Mouse (Mus musculus) heart, embryonic 16.5 days (tissue): ENCODE results near the gene Olfr1016. TPM values are rescaled to one million over a fixed set of nuclear protein-coding genes. Genes with fewer than 3 reads are reported as not detected.

ENCODE experiments used
- ATAC-seq: fragments of 200-750 bp; cut with Nextera tagmentation; replicated peaks from 2 replicates; pipeline ENCODE4 v1.8.0; 2017; ENCODE audit warnings: moderate number of reproducible peaks; ENCODE audit not compliant: insufficient read depth, low FRiP score; ENCODE audit errors: extremely low read depth
- H3K27ac ChIP-seq: fragments of 300-500 bp; sonication (generic); 2 replicates; pipeline ENCODE4 v1.5.1; 2014; ENCODE audit warnings: mild to moderate bottlenecking, low read length, control low read depth, moderate library complexity
- H3K27me3 ChIP-seq: fragments of 300-500 bp; sonication (generic); 2 replicates; pipeline ENCODE4 v1.6.1; 2014; ENCODE audit warnings: low read length, mixed read lengths; ENCODE audit not compliant: control insufficient read depth, insufficient read depth
- H3K36me3 ChIP-seq: fragments of 300-500 bp; sonication (generic); 2 replicates; pipeline ENCODE4 v1.6.1; 2014; ENCODE audit not compliant: control insufficient read depth, insufficient read depth
- H3K4me1 ChIP-seq: fragments of 300-500 bp; sonication (generic); 2 replicates; pipeline ENCODE4 v1.6.1; 2014; ENCODE audit warnings: low read length, mixed read lengths; ENCODE audit not compliant: control insufficient read depth, insufficient read depth
- H3K4me2 ChIP-seq: fragments of 300-500 bp; sonication (generic); 2 replicates; pipeline ENCODE4 v1.6.1; 2014; ENCODE audit warnings: low read depth, mild to moderate bottlenecking, control low read depth, low read length
- H3K4me3 ChIP-seq: fragments of 300-500 bp; sonication (generic); 2 replicates; pipeline ENCODE4 v1.5.1; 2014; ENCODE audit warnings: mild to moderate bottlenecking, control low read depth, low read length
- H3K9ac ChIP-seq: fragments of 300-500 bp; sonication (generic); 2 replicates; pipeline ENCODE4 v1.6.1; 2014; ENCODE audit warnings: low read length, control low read depth
- H3K9me3 ChIP-seq: fragments of 300-500 bp; sonication (generic); replicated peaks from 2 replicates; pipeline ENCODE4 v1.6.1; 2016; ENCODE audit warnings: low read length; ENCODE audit not compliant: control insufficient read depth
- WGBS: fragments of 180-500 bp; shearing (Covaris S2); extraction: QIAGEN DNeasy Blood & Tissue Kit; methylation state at CpG from one replicate; pipeline ENCODE4 v1.1.7; 2014; 5-methylcytosine and 5-hydroxymethylcytosine counted together
- polyA plus RNA-seq: library from polyadenylated mRNA; unstranded; fragments of >200 nt; fragmentation: Nextera tagmentation; extraction: Ambion mirVana; gene quantifications from 2 replicates; pipeline ENCODE4 v1.2.1, GENCODE M21; 2015

The Olfr1016 gene
- polyA plus RNA-seq, 1 experiment from 2014 or later: not detected

DNA sequence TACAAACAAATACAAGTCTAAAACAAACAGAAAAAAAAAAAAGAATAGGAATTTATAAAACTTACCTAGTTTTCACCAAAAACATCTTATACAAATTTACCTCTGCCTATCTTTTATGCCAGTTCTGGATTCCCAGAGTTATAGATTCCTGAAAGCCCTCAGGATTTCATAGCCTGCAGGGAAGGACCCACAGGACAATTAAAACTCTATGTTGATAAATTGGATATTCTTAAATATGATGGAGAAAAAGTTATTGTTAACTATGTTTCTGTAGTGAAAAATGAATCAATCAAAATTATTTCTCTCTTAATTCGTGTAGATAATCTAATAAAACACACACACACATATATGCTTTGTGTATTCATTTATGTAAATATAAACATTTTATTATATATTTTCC lies 39.7 kb downstream of the Olfr1016 start, which contains the start of gene Olfr1012:
TSS of gene Olfr1012 (minus strand) at position 101 of the 400 bp plus-strand sequence.
- ATAC-seq: no peak
- 55% methylated on average over 1 of the region's 1 CpGs for WGBS
- Histone ChIP-seq H3K4me1 (no peaks in the 10 kb centered on the region), H3K4me3 (no peak within 1 kb of the TSS), H3K9ac (no peak within 1 kb of the TSS), H3K27ac (no peak within 1 kb of the TSS), H3K9me3 (no peaks in the 10 kb centered on the region), H3K4me2 (no peak within 1 kb of the TSS), H3K36me3 (no peaks in the 10 kb centered on the region), H3K27me3 (no peaks in the 10 kb centered on the region)

DNA sequence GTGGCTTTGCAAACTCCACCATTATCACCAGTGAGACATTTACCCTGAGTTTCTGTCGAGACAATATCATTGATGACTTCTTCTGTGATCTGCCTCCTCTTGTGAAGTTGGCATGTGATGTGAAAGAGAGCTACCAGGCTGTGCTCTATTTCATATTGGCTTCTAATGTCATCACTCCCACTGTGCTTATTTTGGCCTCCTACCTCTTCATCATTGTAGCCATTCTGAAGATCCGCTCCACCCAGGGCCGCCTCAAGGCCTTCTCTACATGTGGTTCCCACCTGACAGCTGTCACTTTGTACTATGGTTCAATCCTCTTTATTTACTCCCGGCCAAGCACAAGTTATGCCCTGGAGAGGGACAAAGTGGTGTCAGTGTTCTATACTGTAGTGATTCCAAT lies 48.5 kb downstream of the Olfr1016 start:
- WGBS: 78% methylated on average over 4 of the region's 4 CpGs
- H3K27ac ChIP-seq: no peak overlapping the region
- H3K36me3 ChIP-seq: no peaks in the 10 kb centered on the region
- no peak overlapping the region for H3K9ac ChIP-seq
- no peak for ATAC-seq
- no peak overlapping the region for H3K4me3 ChIP-seq
- no peaks in the 10 kb centered on the region for H3K27me3 ChIP-seq
- no peaks in the 10 kb centered on the region for H3K4me1 ChIP-seq
- no peaks in the 10 kb centered on the region for H3K9me3 ChIP-seq
- H3K4me2 ChIP-seq: no peak overlapping the region

Other genes starting within 250 kb of the Olfr1016 start
- gene Olfr996, start 223.3 kb downstream of the Olfr1016 start, polyA plus RNA-seq: not detected in 2 replicates
- gene Olfr998, start 213.6 kb downstream of the Olfr1016 start, polyA plus RNA-seq: not detected in 2 replicates
- not detected in 2 replicates for gene Olfr1000, start 190.6 kb downstream of the Olfr1016 start, polyA plus RNA-seq
- not detected in 2 replicates for gene Olfr1002, start 151.8 kb downstream of the Olfr1016 start, polyA plus RNA-seq
- gene Olfr154, start 138.1 kb downstream of the Olfr1016 start, polyA plus RNA-seq: not detected in 2 replicates
- not detected in 2 replicates for gene Olfr1006, start 123.8 kb downstream of the Olfr1016 start, polyA plus RNA-seq
- not detected in 2 replicates for gene Olfr1008, start 113.1 kb downstream of the Olfr1016 start, polyA plus RNA-seq
- gene Olfr1009, start 87.1 kb downstream of the Olfr1016 start, polyA plus RNA-seq: not detected in 2 replicates
- not detected in 2 replicates for gene Olfr1012, start 39.8 kb downstream of the Olfr1016 start, polyA plus RNA-seq
- gene Olfr1013, start 35.4 kb downstream of the Olfr1016 start, polyA plus RNA-seq: not detected in 2 replicates
- not detected in 2 replicates for gene Olfr1014, start 29.8 kb downstream of the Olfr1016 start, polyA plus RNA-seq
- not detected in 2 replicates for gene Olfr1015, start 20.5 kb downstream of the Olfr1016 start, polyA plus RNA-seq
- not detected in 2 replicates for gene Olfr1018, start 15.9 kb upstream of the Olfr1016 start, polyA plus RNA-seq
- gene Olfr1019, start 42.9 kb upstream of the Olfr1016 start, polyA plus RNA-seq: not detected in 2 replicates
- gene Olfr1020, start 44.5 kb upstream of the Olfr1016 start, polyA plus RNA-seq: not detected in 2 replicates
- gene Olfr1022, start 66.0 kb upstream of the Olfr1016 start, polyA plus RNA-seq: not detected in 2 replicates
- gene Olfr1023, start 83.1 kb upstream of the Olfr1016 start, polyA plus RNA-seq: not detected in 2 replicates
- not detected in 2 replicates for gene Olfr1024, start 102.5 kb upstream of the Olfr1016 start, polyA plus RNA-seq
- not detected in 2 replicates for gene Olfr1025-ps1, start 112.6 kb upstream of the Olfr1016 start, polyA plus RNA-seq
- gene Olfr1026, start 119.0 kb upstream of the Olfr1016 start, polyA plus RNA-seq: not detected in 2 replicates
- gene Olfr1028, start 147.9 kb upstream of the Olfr1016 start, polyA plus RNA-seq: not detected in 2 replicates
- gene Olfr1029, start 171.4 kb upstream of the Olfr1016 start, polyA plus RNA-seq: not detected in 2 replicates
- gene Olfr1030, start 176.7 kb upstream of the Olfr1016 start, polyA plus RNA-seq: not detected in 2 replicates
- gene Olfr1031, start 187.8 kb upstream of the Olfr1016 start, polyA plus RNA-seq: not detected in 2 replicates
- gene Olfr1032, start 203.0 kb upstream of the Olfr1016 start, polyA plus RNA-seq: not detected in 2 replicates
- gene Olfr1033, start 218.1 kb upstream of the Olfr1016 start, polyA plus RNA-seq: 6.3 and 6.4 TPM in 2 replicates
- 0.07 TPM in 1 of 2 replicates, not detected in the other for gene Olfr1034, start 243.3 kb upstream of the Olfr1016 start, polyA plus RNA-seq